Mouse (Mus musculus): ENCODE results near the gene Atp1a3. TPM values are rescaled to one million over a fixed set of nuclear protein-coding genes. Genes with fewer than 3 reads are reported as not detected.

The Atp1a3 gene
- total and polyA plus RNA-seq, 2 experiments from 2014 or later, result 256 to 535 TPM

DNA sequence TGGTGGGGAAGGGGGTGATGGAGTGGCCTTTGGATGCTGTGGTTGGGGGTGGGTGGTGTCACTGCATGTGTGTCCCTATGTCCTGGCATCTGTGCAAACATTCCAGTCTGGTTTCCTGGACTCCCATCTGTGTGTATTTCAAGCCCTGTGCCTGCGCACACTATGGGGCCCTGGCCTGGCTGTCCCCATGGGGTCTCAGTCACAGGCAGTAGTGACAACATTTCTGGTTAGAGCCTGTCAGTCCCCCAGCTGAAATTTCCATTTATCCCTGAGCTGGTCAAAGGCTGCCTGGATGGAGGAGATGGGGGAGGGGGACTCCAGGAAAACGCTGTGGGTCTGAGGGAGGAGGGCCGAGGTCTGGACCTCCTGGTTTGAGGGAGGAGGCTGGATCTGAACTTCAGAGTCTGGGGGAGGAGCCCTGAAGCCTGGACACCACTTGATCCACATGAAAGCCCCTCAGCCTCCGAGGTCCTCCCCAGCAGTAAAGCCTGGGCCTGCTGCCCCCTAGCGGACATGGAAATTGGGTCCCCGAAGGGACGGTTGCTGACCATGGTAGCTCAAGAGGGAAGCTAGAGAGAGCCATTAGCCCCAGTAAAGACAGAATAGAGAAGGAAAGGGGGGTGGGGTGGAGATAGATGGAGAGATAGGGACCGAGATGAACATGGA, 55.7 kb downstream of the Atp1a3 start:
- DNase-seq (peak; percentile 62), ATAC-seq (peak; percentile 61)
- Histone ChIP-seq H3K9me3 (ENCODE audit: low read length) (no peaks in the 10 kb centered on the region), H3K4me1 (ENCODE audit: insufficient read depth) (no peaks in the 10 kb centered on the region), H3K27ac (ENCODE audit: low read depth, low read length) (no peak overlapping the region), H3K36me3 (ENCODE audit: insufficient read depth) (no peaks in the 10 kb centered on the region), H3K4me3 (ENCODE audit: low read depth, low read length) (no peak overlapping the region), H3K9ac (no peak overlapping the region), H3K4me2 (ENCODE audit: low read depth) (no peak overlapping the region), H3K27me3 (ENCODE audit: insufficient read depth, low read length) (peaks cover 77% of the 10 kb centered on the region)
- WGBS, result 3% methylated on average over 8 of the region's 8 CpGs
- TF ChIP-seq CTCF (IDR thresholded peaks at IDR 0.05; ENCODE audit: low read depth), result peak; percentile 80

- no peak for DNase-seq
- 2% methylated on average over 29 of the region's 29 CpGs for WGBS
- Histone ChIP-seq H3K36me3 (ENCODE audit: insufficient read depth) (no peaks in the 10 kb centered on the region), H3K27ac (ENCODE audit: low read depth, low read length) (no peak overlapping the region), H3K4me2 (ENCODE audit: low read depth) (peak overlapping the region; percentile 27; the same call in 1 of the 2 replicates), H3K4me1 (ENCODE audit: insufficient read depth) (no peaks in the 10 kb centered on the region), H3K9ac (no peak overlapping the region), H3K4me3 (ENCODE audit: low read depth, low read length) (peak overlapping the region; percentile 7; the same call in 1 of the 2 replicates), H3K27me3 (ENCODE audit: insufficient read depth, low read length) (peaks cover 84% of the 10 kb centered on the region), H3K9me3 (ENCODE audit: low read length) (no peaks in the 10 kb centered on the region)
- no peak for TF ChIP-seq CTCF (IDR thresholded peaks at IDR 0.05; ENCODE audit: low read depth)
- ATAC-seq, result no peak
These were observed 57.0 kb downstream of the Atp1a3 start for GRCm38 (mm10) chr7:24948774-24949173.

- ATAC-seq, result no peak
These were observed 58.3 kb downstream of the Atp1a3 start for GRCm38 (mm10) chr7:24947316-24948048.

GRCm38 (mm10) chr7:24944257-24944950, 61.4 kb downstream of the Atp1a3 start, which contains the start of gene Gm4881:
Gm4881 (minus strand) TSS chr7:24944494.
- DNase-seq, result no peak

More at GRCm38 (mm10) chr7:24947316-24948048, 58.3 kb downstream of the Atp1a3 start:
- H3K9me3 ChIP-seq (ENCODE audit: low read length), result no peaks in the 10 kb centered on the region
- H3K27me3 ChIP-seq (ENCODE audit: insufficient read depth, low read length), result peaks cover 87% of the 10 kb centered on the region
- no peak overlapping the region for H3K27ac ChIP-seq (ENCODE audit: low read depth, low read length)
- no peaks in the 10 kb centered on the region for H3K36me3 ChIP-seq (ENCODE audit: insufficient read depth)
- H3K4me3 ChIP-seq (ENCODE audit: low read depth, low read length), result no peak overlapping the region
- no peak overlapping the region for H3K9ac ChIP-seq
- TF ChIP-seq CTCF (IDR thresholded peaks at IDR 0.05; ENCODE audit: low read depth), result no peak
- 3% methylated on average over 7 of the region's 7 CpGs for WGBS
- no peaks in the 10 kb centered on the region for H3K4me1 ChIP-seq (ENCODE audit: insufficient read depth)
- H3K4me2 ChIP-seq (ENCODE audit: low read depth), result no peak overlapping the region
- no peak for DNase-seq

DNA sequence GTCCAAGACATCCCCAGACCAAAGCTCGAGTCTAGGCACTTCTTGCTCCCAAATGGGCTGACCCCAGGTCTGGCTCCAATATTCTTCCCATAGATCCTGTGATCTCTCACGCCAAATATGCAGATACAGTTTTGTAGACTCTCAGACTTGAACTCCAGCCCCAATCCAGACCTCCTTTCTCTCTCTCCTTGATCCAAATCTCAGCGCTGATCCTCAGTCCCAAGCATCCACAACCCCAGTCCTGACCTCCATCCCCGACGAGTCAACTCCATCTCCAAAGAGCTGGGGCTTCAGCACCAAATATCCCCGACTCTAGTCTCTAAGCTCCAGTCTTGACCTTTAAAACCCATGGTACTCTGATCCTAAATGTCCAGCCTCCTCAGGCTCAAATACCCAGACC, 62.1 kb downstream of the Atp1a3 start:
- H3K9me3 ChIP-seq (ENCODE audit: low read length), result no peaks in the 10 kb centered on the region
- no peak overlapping the region for H3K4me2 ChIP-seq (ENCODE audit: low read depth)

More at GRCm38 (mm10) chr7:24944257-24944950, 61.4 kb downstream of the Atp1a3 start, which contains the start of gene Gm4881:
- Histone ChIP-seq H3K9ac (no peak within 1 kb of the TSS), H3K4me1 (ENCODE audit: insufficient read depth) (no peaks in the 10 kb centered on the region), H3K9me3 (ENCODE audit: low read length) (no peaks in the 10 kb centered on the region), H3K4me3 (ENCODE audit: low read depth, low read length) (peak within 1 kb of the TSS; percentile 37), H3K36me3 (ENCODE audit: insufficient read depth) (no peaks in the 10 kb centered on the region), H3K4me2 (ENCODE audit: low read depth) (peak within 1 kb of the TSS; percentile 63), H3K27ac (ENCODE audit: low read depth, low read length) (no peak within 1 kb of the TSS), H3K27me3 (ENCODE audit: insufficient read depth, low read length) (peaks cover 79% of the 10 kb centered on the region)
- 4% methylated on average over 68 of the region's 72 CpGs for WGBS
- TF ChIP-seq CTCF (IDR thresholded peaks at IDR 0.05; ENCODE audit: low read depth), result no peak
- ATAC-seq, result no peak

GRCm38 (mm10) chr7:24931651-24932050, 74.1 kb downstream of the Atp1a3 start:
- Histone ChIP-seq H3K27ac (ENCODE audit: low read depth, low read length) (no peak overlapping the region), H3K4me3 (ENCODE audit: low read depth, low read length) (no peak overlapping the region), H3K4me2 (ENCODE audit: low read depth) (no peak overlapping the region), H3K9ac (no peak overlapping the region), H3K9me3 (ENCODE audit: low read length) (no peaks in the 10 kb centered on the region), H3K36me3 (ENCODE audit: insufficient read depth) (peaks cover 10% of the 10 kb centered on the region), H3K27me3 (ENCODE audit: insufficient read depth, low read length) (peaks cover 45% of the 10 kb centered on the region), H3K4me1 (ENCODE audit: insufficient read depth) (no peaks in the 10 kb centered on the region; the same call in 1 of the 2 replicates)
- TF ChIP-seq CTCF (IDR thresholded peaks at IDR 0.05; ENCODE audit: low read depth), result no peak
- DNase-seq, result no peak
- WGBS, result 2% methylated on average over 14 of the region's 15 CpGs
- ATAC-seq, result no peak

More for the DNA sequence above, 62.1 kb downstream of the Atp1a3 start:
- Histone ChIP-seq H3K4me1 (ENCODE audit: insufficient read depth) (no peaks in the 10 kb centered on the region), H3K27me3 (ENCODE audit: insufficient read depth, low read length) (peaks cover 77% of the 10 kb centered on the region), H3K36me3 (ENCODE audit: insufficient read depth) (no peaks in the 10 kb centered on the region), H3K27ac (ENCODE audit: low read depth, low read length) (no peak overlapping the region), H3K4me3 (ENCODE audit: low read depth, low read length) (no peak overlapping the region), H3K9ac (no peak overlapping the region)
- DNase-seq (no peak), ATAC-seq (no peak)
- 5% methylated on average over 6 of the region's 6 CpGs for WGBS
- TF ChIP-seq CTCF (IDR thresholded peaks at IDR 0.05; ENCODE audit: low read depth), result no peak

All from forebrain, postnatal 0 days (tissue).